Mouse (Mus musculus): ENCODE results near the gene Fam25c. TPM values are rescaled to one million over a fixed set of nuclear protein-coding genes. Genes with fewer than 3 reads are reported as not detected.

Gene Fam25c
- total and polyA plus RNA-seq, 2 experiments from 2014 or later = not detected

DNA sequence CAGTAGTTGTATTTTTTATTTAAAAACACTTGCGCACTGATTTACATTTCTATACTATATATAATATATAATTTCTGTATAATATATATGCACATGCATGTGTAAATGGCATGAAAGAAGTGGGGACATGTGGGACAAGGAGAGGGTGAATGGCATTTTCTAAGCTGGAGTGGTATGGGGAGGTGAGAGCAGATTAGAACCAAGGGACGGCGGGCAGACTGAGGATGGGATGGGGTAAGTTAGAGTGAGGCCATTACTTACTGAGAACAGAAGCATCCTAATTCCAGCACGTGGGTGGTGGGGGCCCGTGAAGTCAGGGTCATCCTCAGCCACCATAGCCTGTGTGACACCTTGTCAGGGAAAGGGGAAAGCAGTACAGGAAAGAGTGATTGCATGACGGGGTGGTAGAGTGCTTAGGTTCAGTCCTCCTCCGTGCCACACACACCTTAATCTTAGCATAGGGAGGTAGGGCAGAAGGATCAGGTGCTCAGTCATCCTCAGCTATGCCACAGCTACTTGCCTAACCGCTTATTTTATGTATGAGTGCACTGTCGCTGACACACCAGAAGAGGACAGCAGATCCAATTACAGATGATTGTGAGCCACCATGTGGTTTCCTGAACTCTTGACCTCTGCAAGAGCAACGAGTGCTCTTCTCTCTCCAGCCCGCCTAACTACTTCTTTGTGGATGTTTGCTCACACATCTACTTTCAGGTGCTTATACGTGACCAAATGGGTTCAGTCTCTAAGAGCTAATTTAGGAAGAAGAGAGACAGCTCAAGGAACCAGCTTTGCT lies 9.3 kb downstream of the Fam25c start:
- WGBS = 69% methylated on average over 12 of the region's 12 CpGs
- DNase-seq (ENCODE audit: low spot score) = no peak

DNA sequence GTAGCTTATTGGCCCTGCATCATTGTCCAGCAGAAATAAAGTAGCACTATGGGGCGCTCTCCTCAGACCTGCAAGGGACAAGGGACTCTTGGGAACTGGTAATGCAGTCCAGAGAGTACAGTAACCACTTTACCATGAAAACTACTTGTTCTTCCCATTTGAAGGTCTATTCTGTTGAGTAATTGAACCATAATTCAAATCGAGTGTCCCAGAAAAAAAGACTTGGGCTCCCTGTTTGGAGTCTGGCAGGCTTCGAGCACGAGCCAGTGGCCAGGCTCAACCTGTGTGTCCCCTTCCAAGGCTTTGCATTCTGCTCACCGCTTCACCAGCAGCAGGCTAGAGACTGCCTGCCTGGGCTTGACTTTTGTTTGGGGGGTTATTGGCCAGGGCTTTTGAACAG lies 10.9 kb downstream of the Fam25c start:
- H3K27me3 ChIP-seq (ENCODE audit: insufficient read depth, low read length) = no peaks in the 10 kb centered on the region
- ATAC-seq (ENCODE audit: low FRiP score) (no peak), DNase-seq (ENCODE audit: low spot score) (peak; percentile 16)
- peaks cover 32% of the 10 kb centered on the region for H3K36me3 ChIP-seq (ENCODE audit: insufficient read depth, low read length)
- H3K4me3 ChIP-seq (ENCODE audit: low read depth, low read length) = no peak overlapping the region
- 81% methylated on average over 5 of the region's 5 CpGs for WGBS
- H3K4me2 ChIP-seq (ENCODE audit: low read depth, low read length, poor library complexity, severe bottlenecking) = no peak overlapping the region
- H3K27ac ChIP-seq (ENCODE audit: low read depth, low read length) = no peak overlapping the region
- H3K9ac ChIP-seq (replicated peaks; ENCODE audit: low read length, poor library complexity, severe bottlenecking) = no peak overlapping the region
- no peaks in the 10 kb centered on the region for H3K9me3 ChIP-seq (ENCODE audit: low read length)
- H3K4me1 ChIP-seq (ENCODE audit: insufficient read depth, low read length) = no peaks in the 10 kb centered on the region
- no peak for TF ChIP-seq CTCF (IDR thresholded peaks at IDR 0.05)

More for the DNA sequence above, 9.3 kb downstream of the Fam25c start:
- peaks cover 25% of the 10 kb centered on the region for H3K36me3 ChIP-seq (ENCODE audit: insufficient read depth, low read length)
- no peak overlapping the region for H3K4me2 ChIP-seq (ENCODE audit: low read depth, low read length, poor library complexity, severe bottlenecking)
- no peaks in the 10 kb centered on the region for H3K27me3 ChIP-seq (ENCODE audit: insufficient read depth, low read length)
- no peaks in the 10 kb centered on the region for H3K4me1 ChIP-seq (ENCODE audit: insufficient read depth, low read length)
- no peak overlapping the region for H3K9ac ChIP-seq (replicated peaks; ENCODE audit: low read length, poor library complexity, severe bottlenecking)
- peak; percentile 61 for TF ChIP-seq CTCF (IDR thresholded peaks at IDR 0.05)
- no peaks in the 10 kb centered on the region for H3K9me3 ChIP-seq (ENCODE audit: low read length)
- no peak overlapping the region for H3K4me3 ChIP-seq (ENCODE audit: low read depth, low read length)
- H3K27ac ChIP-seq (ENCODE audit: low read depth, low read length) = no peak overlapping the region
- ATAC-seq (ENCODE audit: low FRiP score) = 0 out of 2 replicates have a peak, but pooled peaks have one; percentile 31

DNA sequence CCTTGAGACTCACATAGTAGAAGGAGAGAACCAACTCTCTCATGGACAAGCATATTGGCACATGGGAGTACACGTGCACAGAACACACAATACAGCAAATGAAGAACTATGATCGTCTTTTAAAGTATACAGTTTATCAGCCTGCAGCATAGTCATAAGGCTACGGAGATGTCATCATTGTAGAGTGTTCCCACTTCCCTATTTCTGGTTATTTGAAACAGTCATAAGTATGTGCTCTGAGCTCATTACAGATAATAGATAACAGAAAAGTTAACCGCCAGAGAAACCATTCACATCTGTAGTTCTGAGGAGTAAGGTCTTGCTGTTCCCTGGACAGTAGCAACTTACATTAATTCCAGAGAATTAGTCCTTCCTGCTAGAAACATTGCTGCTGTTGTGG lies 12.2 kb downstream of the Fam25c start:
- no peaks in the 10 kb centered on the region for H3K27me3 ChIP-seq (ENCODE audit: insufficient read depth, low read length)
- no peaks in the 10 kb centered on the region for H3K4me1 ChIP-seq (ENCODE audit: insufficient read depth, low read length)
- H3K27ac ChIP-seq (ENCODE audit: low read depth, low read length) = no peak overlapping the region
- 93% methylated on average over 4 of the region's 4 CpGs for WGBS
- H3K9ac ChIP-seq (replicated peaks; ENCODE audit: low read length, poor library complexity, severe bottlenecking) = no peak overlapping the region
- TF ChIP-seq CTCF (IDR thresholded peaks at IDR 0.05) = no peak
- no peak overlapping the region for H3K4me2 ChIP-seq (ENCODE audit: low read depth, low read length, poor library complexity, severe bottlenecking)
- DNase-seq (ENCODE audit: low spot score) (no peak), ATAC-seq (ENCODE audit: low FRiP score) (no peak)
- H3K36me3 ChIP-seq (ENCODE audit: insufficient read depth, low read length) = peaks cover 33% of the 10 kb centered on the region
- H3K9me3 ChIP-seq (ENCODE audit: low read length) = no peaks in the 10 kb centered on the region
- H3K4me3 ChIP-seq (ENCODE audit: low read depth, low read length) = no peak overlapping the region

DNA sequence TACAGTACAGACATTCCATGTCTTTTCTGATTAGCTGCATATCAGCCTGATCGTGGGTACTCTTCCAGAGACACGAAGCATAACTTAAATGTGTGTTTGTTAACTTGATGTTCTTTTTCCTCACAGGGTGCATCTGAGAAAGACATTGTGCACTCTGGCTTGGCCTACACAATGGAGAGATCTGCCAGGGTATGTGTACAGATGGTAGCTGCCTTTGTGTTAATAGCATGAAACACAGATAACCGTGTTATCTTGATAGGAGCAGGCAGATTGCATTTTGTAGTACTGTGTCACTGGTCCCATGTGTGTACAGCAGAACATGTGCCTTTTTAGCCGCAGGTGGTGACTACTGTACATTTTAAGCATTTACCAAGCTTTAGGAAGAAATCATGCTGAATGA lies 13.2 kb downstream of the Fam25c start:
- 88% methylated on average over 4 of the region's 4 CpGs for WGBS
- ATAC-seq (ENCODE audit: low FRiP score) = no peak

DNA sequence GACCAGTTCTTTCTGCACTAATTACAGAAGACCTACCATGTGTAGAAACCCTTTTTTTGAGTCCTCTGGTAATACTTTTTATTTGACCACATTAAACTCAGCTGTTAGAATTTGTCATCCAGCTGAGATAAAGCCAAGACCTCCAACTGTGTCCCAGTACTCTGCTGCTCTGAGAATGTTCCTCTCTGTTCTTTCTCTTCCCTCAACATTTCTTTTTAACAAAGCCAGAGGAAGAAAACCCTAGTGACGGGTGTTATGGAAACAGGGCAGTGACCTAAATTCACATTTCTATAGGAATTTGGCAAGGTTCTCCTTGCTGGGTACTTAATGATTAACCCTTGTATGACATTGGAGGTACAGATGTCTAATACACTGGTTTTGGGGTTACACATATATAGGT lies 15.8 kb downstream of the Fam25c start:
- H3K9me3 ChIP-seq (ENCODE audit: low read length) = no peaks in the 10 kb centered on the region
- H3K27me3 ChIP-seq (ENCODE audit: insufficient read depth, low read length) = no peaks in the 10 kb centered on the region
- H3K27ac ChIP-seq (ENCODE audit: low read depth, low read length) = no peak overlapping the region
- H3K9ac ChIP-seq (replicated peaks; ENCODE audit: low read length, poor library complexity, severe bottlenecking) = no peak overlapping the region
- WGBS = 44% methylated on average over 1 of the region's 1 CpGs
- DNase-seq (ENCODE audit: low spot score) (peak; percentile 70), ATAC-seq (ENCODE audit: low FRiP score) (no peak)
- H3K4me3 ChIP-seq (ENCODE audit: low read depth, low read length) = no peak overlapping the region
- TF ChIP-seq CTCF (IDR thresholded peaks at IDR 0.05) = no peak
- H3K4me1 ChIP-seq (ENCODE audit: insufficient read depth, low read length) = no peaks in the 10 kb centered on the region
- H3K4me2 ChIP-seq (ENCODE audit: low read depth, low read length, poor library complexity, severe bottlenecking) = no peak overlapping the region
- H3K36me3 ChIP-seq (ENCODE audit: insufficient read depth, low read length) = peaks cover 60% of the 10 kb centered on the region

More for the DNA sequence above, 13.2 kb downstream of the Fam25c start:
- Histone ChIP-seq H3K27me3 (ENCODE audit: insufficient read depth, low read length) (no peaks in the 10 kb centered on the region), H3K9me3 (ENCODE audit: low read length) (no peaks in the 10 kb centered on the region), H3K4me3 (ENCODE audit: low read depth, low read length) (no peak overlapping the region), H3K27ac (ENCODE audit: low read depth, low read length) (no peak overlapping the region), H3K9ac (replicated peaks; ENCODE audit: low read length, poor library complexity, severe bottlenecking) (no peak overlapping the region), H3K4me1 (ENCODE audit: insufficient read depth, low read length) (no peaks in the 10 kb centered on the region), H3K4me2 (ENCODE audit: low read depth, low read length, poor library complexity, severe bottlenecking) (no peak overlapping the region), H3K36me3 (ENCODE audit: insufficient read depth, low read length) (peaks cover 40% of the 10 kb centered on the region)
- TF ChIP-seq CTCF (IDR thresholded peaks at IDR 0.05) = no peak
- DNase-seq (ENCODE audit: low spot score) = no peak

DNA sequence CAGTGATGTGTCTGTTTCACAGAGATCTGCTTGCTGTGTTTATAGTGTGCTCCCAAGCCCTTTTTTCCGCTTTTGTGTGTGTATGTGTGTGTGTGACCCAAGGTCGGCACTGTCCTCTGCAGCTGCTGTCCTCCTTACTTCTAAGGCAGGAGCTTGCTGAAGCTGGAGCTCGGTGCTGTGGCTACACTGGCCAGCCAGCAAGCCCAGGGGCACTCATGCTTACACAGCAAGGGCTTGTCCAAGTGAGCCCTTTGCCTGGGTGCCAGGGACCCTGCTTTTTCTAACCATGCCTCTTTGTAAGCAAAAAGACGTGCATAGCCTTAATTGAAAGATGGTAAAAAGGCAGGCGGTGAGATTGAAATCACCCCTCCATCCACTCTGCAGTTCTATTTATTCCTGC lies 22.8 kb downstream of the Fam25c start:
- 86% methylated on average over 5 of the region's 5 CpGs for WGBS
- ATAC-seq (ENCODE audit: low FRiP score) (peak; percentile 79), DNase-seq (ENCODE audit: low spot score) (peak; percentile 76)
- Histone ChIP-seq H3K4me3 (ENCODE audit: low read depth, low read length) (no peak overlapping the region), H3K27ac (ENCODE audit: low read depth, low read length) (peak overlapping the region; percentile 47; the same call in 1 of the 2 replicates), H3K4me1 (ENCODE audit: insufficient read depth, low read length) (no peaks in the 10 kb centered on the region), H3K9ac (replicated peaks; ENCODE audit: low read length, poor library complexity, severe bottlenecking) (no peak overlapping the region), H3K4me2 (ENCODE audit: low read depth, low read length, poor library complexity, severe bottlenecking) (no peak overlapping the region), H3K27me3 (ENCODE audit: insufficient read depth, low read length) (no peaks in the 10 kb centered on the region), H3K9me3 (ENCODE audit: low read length) (no peaks in the 10 kb centered on the region), H3K36me3 (ENCODE audit: insufficient read depth, low read length) (peaks cover 46% of the 10 kb centered on the region)
- TF ChIP-seq CTCF (IDR thresholded peaks at IDR 0.05) = no peak
